Mouse (Mus musculus): ENCODE measurements around the gene Tcf15.
A peak's percentile ranks its signal among the peaks of the same experiment; 100 is the strongest.

The Tcf15 gene

DNA sequence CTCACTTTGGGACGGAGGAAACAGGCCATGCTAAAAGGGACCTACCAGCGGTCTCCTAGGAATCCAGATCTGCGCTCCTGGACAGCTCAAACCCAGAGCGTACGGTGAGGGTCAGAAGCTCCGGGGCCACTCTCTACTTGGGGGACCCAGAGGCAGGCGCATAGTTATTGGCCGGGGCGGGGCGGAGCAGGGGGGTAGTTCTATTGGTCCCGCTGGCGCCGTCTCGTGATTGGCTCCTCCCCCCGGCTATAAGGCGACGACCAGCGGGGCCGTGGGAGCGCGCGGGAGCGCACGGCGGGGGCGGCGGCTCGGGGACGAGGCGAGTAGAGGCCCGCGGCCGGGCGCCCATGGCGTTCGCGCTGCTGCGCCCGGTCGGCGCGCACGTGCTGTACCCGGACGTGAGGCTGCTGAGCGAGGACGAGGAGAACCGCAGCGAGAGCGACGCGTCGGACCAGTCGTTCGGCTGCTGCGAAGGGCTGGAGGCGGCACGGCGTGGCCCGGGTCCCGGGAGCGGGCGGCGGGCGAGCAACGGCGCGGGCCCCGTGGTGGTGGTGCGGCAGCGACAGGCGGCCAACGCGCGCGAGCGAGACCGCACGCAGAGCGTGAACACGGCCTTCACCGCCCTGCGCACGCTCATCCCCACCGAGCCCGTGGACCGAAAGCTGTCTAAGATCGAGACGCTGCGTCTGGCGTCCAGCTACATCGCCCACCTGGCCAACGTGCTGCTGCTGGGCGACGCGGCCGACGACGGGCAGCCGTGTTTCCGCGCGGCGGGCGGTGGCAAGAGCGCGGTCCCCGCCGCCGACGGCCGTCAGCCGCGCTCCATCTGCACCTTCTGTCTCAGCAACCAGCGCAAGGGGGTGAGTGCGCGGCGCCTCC lies at the start of gene Tcf15:
Tcf15 (plus strand) TSS at position 283 of the 879 bp plus-strand sequence.
- peak; percentile 5 for DNase-seq (ENCODE audit: low read depth)

DNA sequence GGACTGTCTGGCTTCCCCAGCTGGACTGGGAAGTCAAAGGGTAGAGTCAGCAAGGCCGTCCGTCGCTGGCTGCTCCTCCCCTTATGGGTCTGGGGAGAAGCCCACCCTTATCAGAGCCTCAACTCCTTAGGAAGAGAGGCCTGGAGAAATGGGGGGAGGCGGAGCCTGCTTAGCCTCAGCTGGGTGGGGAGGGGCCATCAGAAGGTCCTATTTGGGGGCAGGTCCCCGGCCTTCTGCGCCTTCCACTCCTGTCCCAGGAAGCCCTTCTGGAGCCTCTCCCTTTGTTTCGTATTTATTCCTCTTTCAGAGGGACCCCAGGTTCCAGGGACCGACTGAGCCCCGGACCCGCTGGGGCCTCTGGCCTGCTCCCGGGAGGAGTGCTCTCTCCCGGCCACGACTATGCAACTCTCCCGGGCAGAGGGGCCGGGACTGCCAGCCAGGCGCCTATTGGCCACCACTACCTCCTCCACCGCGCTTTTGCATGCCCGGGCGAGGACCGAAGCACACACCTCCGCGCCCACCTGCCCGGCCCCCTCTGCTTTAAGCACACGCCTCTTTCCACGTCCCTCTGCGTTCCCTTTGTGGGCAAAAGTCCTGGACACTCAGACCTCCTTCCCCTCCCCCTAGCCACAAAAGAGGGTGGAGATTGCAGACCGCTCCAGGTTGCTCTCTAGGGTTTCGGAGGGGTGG lies 48.4 kb upstream of the Tcf15 start:
- no peak for DNase-seq (ENCODE audit: low read depth)

DNA sequence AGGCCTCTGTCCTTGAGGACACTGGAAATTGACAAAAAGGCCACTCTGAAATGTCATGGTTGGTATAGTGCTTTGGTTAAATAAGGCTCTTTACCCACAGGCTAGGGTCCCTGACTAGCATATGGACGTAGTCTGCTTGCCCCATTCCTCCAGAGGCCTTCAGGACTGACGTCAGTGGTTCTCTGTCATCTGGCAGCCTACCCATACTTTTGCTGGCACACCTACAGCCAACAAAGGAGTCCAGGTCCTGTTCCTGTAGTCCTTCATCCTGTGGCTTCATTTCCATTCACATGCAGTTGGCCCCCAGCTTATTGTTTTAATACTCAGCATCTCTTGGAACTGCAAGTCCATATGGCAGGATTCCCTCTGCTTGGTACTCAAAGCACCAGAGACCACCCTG lies 46.4 kb upstream of the Tcf15 start:
- no peak for DNase-seq (ENCODE audit: low read depth)

DNA sequence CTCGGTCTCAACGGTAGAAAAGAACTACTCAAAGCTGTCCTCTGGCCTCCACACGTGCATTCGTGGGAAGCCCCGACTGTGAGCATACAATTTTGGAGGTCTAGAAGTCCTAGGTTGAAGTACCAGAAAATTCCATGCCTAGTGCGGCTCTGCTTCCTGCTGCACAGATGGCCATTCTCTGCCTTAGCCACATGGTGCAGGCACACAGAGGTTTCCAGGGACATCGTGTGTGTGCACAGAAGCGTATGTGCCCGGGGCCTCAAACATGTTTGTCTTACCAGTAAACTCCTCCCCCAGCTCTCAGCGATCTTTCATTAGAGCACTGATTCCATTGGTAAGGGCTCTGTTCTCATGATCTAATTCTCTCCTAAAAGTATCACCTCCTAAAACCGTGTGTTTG lies 45.4 kb upstream of the Tcf15 start:
- DNase-seq (ENCODE audit: low read depth), result no peak

DNA sequence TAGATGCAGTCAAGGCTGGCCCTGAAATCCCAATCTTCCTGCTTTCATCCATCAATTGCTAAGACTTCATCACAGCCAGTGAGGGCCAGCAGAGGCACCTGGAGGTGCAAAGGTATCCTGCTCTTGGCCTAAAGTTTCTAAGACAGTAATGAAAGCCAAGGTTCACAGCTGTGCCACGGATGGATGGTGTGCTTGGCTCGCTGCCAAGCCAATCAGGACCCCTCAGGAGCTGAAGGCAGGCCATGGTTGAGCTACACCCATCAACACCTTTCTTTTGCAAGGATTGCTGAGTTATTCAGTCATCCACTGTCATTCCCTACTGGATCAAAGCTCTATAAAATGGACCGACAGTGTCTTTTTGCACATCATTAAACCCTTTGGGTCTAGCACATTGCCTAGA lies 43.8 kb upstream of the Tcf15 start:
- no peak for DNase-seq (ENCODE audit: low read depth)

DNA sequence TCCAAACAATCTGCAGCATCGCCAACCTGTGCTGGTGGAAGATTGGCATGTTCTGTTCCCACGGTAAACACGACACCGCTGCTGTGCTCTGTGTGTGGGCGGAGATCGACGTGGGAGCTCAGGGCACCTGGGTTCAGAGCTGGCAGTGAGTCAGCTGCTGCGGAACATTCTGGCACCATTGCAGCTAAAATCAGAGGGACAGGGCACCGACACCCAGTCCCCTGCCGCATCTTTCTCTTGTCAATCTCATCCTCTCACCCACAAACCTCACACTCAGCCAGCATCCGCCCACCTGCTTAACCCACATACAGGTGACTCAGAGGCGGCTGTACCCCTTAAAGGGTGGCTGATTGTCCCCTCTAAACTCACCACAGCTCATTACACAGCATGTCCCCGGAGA lies 41.6 kb upstream of the Tcf15 start:
- no peak for DNase-seq (ENCODE audit: low read depth)

DNA sequence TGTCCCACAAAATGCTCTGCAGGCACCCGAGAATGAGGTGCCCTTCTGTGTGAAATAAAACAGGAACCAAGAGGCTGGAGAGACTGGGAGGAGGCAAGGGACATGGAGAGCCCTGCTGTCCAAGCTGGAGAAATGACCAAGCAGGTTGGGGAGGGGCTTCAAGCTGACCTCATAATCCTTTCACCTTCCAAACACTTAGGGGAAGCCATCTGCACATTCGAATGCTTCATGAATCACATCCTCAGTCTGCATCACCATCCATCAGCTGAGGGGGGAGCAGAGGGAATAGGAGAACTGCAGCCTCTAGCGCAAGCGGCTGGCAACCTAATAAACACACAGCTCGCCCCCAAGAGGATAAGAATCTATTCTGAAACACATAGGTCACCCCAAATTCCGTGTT lies 41.0 kb upstream of the Tcf15 start:
- DNase-seq (ENCODE audit: low read depth), result no peak

DNA sequence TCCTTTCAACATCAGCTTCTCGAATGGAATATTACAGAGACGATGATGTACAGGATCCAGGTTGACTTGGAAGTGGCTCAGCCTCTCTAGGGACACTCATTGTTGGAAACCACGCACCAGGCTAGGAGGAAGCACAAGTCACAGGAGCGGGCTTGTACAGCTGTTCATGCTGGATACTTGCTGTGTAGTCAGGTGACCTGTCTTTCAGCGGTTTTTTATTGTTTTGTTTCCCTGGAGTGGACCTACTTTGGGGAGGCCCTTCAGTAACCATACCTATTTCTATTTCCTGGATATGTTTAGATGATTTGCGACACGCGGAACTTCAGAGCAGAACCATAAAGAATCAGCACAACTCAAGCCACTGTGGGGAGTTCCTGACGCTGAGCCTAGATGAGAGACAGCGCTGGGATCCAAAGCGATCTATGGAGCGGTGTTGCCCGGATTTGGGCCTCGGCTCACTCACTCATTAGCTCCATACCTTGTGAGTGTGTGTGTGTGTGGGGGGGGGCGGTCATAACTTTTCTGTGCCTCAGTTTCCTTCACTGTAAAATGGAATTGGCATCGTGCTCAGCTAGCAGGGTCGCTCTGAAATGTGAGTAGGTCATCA lies 38.5 kb upstream of the Tcf15 start:
- DNase-seq (ENCODE audit: low read depth), result peak; percentile 25

DNA sequence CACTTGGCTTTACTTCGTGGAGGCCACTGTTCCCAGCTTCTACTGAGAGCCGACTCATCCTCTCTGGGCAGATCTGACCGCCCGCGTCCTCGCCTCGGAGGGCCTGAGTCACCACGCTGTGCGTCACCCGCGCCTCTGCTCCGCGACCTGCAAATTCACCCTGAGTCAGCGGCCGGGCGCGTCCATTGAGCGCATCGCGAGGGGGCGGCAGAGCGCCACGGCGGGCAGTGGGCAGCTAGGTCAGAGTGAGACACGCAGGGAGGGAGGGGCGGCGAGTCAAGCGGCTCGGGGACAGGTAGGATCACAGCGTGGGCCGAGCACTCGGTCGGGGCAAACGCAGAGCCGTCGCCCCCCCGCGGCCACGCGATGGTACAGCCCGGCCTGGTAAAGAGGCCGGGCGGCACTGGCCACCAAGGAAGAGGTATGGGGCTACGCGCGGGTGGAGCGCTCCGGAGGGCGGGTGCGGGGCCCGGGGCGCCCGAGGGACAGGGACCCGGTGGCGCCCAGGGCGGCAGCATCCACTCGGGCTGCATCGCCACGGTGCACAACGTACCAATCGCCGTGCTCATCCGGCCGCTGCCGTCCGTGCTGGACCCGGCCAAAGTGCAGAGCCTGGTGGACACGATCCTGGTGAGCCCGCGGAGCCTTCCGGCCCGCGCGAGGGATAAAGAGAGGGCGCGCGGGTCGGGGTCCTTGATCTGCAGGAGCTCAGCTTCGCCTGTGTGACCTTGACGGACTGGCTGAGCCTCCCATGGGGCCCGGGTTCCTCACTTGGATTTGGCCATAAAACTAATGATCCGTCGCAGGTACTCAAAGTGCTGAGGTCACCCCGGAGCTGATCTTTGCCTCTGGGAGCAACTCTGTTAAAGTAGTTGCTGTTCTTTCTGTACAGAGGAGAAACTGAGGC lies 37.8 kb upstream of the Tcf15 start, which contains the start of gene Srxn1:
Srxn1 (plus strand) TSS at position 199 of the 907 bp plus-strand sequence.
- peak; percentile 76 for DNase-seq (ENCODE audit: low read depth)

DNA sequence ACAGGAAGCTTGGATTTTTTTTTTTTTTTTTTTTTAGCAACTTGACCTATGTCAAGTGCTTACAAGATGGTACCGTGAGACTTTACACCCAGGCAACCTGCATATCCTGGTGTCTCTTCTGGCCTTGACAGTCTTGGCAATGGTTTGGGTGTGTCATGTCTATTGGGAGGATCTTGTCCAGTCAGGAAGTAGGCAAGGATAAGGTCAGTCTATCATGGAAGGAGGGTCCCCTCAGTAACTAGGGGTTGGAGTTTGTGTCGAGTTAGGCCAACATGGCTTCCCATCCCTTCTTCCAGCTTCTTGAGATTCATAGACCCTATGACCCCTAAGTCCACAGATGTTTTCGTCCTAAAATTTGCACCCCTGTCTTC lies 37.2 kb upstream of the Tcf15 start:
- DNase-seq (ENCODE audit: low read depth), result peak; percentile 6

DNA sequence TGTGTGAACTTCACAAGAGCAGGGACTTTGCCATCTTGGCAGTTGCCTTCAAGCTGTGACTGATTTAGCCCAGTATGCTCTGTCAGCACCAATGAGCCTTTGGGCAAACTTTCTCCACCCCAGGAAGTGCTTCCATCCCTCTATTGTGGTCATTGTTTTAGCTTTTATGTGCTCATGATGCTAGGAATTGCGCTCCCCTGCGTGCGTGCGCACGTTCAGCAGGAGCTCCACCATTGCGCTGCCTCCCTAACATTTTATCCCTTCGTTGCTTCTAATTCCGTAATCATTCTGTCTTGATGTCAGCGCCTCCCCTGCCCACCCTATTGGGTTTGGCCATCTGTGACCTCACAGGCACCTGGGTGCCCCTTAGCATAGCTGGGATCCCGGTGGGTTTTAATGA lies 36.8 kb upstream of the Tcf15 start:
- DNase-seq (ENCODE audit: low read depth), result no peak

DNA sequence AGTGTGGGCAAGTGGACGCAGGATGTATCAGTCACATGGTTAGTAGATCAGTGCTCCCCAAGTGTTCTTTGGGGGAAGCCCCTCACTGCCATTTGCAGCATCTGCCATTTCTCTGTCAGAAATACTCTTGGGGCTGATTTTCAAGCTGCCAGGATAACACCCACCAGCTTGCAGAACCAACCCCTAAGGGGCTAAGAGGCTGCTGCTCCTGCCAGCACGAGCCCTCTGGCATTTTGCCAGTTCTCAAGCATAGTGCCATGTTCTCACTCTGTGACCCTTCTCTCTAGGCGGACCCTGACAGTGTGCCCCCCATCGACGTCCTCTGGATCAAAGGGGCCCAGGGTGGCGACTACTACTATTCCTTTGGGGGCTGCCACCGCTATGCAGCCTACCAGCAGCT lies 34.7 kb upstream of the Tcf15 start:
- no peak for DNase-seq (ENCODE audit: low read depth)

DNA sequence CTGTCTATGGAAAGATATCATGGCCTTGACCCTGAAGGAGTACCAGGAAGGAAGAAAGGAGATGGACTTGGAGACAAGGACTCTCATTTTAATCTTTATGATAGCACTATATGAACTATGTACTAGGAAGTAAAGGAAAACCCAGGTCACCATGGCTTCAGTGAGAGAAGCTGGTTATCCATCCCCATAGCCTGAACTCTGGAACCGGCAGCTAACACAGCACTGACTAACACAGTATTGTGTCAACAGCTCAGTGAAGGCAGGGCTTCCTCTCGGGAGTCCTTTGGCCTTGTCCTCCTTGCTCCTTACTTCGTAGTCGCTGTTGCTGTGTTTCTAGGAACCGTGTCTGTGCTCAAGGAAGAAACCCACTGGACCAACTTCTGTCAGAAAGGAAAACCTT lies 34.0 kb upstream of the Tcf15 start:
- DNase-seq (ENCODE audit: low read depth), result no peak

DNA sequence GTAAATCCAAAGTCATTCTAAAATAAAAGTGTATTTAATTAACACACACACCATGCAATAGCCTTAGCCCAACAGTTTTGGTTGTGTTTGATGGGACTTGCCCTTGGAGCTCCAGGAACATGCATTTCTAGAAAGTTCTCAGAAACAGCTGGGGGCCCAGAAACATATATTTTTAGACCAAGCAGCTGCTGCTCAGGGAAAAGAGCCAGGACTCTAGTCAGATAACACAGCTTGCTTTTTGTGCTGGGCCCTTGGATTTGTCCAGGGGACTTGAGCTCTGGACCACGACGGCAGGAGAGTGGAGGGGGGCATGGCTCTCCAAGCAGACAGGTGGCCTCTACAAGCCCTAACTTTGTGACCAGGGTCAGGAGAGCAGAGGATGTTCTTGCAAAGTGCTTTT lies 32.0 kb upstream of the Tcf15 start:
- DNase-seq (ENCODE audit: low read depth), result no peak

DNA sequence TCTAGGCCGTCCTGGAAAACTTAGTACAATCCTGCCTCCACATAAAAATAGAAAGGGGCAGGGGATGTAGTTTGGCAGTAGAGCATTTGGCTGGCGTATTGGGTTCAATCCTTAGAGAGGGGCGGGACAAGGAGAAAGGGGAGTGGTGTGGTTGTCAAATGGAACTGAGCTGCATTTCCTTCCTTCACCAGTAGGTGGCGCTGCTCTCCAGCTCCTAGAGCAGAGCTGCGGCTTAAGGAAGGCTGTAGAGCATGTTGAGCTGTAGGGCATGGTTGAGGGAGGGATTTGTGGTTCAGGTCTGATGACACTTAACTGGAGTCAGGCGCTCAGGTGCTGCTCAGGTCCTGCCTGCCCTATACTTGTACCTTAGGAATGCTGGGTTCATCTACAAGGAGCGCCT lies 31.4 kb upstream of the Tcf15 start:
- peak; percentile 89 for DNase-seq (ENCODE audit: low read depth)

DNA sequence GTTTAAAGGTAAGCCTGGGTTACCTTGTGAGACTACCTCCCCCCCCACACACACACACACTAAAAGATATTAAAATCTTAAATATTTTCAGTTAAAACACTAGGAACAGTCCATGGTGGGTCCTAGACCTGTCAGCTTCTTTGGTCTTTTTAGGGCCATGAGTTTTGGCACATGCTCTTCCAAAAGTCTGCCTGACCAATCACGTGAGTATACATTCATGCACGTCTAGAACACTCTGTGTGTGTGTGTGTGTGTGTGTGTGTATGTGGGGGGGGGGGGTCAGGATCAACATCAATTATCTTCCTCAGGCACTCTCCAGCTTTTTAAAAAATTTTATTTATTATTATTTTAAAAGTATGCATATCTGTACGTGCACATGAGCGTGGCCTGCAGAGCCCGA lies 30.9 kb upstream of the Tcf15 start:
- DNase-seq (ENCODE audit: low read depth), result peak; percentile 5

DNA sequence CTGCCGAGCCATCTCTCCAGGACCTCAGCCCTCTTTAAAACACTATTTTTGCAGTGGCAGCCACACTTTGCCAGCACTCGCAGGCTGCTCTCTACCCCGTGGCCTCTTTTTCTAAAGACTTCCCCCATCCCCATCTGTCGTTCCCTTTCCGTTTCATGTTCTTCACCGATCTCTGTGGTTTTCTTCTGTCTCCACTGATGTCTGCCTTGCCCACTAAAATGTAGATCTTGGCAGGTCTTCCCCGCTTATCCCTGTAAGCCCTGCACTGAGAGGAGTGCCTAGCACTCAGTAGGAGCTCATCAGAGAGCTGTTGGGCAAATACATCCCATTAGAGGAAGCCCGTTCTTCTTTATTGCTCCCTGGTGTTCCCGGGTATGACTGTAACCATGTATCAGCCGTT lies 30.4 kb upstream of the Tcf15 start:
- no peak for DNase-seq (ENCODE audit: low read depth)

DNA sequence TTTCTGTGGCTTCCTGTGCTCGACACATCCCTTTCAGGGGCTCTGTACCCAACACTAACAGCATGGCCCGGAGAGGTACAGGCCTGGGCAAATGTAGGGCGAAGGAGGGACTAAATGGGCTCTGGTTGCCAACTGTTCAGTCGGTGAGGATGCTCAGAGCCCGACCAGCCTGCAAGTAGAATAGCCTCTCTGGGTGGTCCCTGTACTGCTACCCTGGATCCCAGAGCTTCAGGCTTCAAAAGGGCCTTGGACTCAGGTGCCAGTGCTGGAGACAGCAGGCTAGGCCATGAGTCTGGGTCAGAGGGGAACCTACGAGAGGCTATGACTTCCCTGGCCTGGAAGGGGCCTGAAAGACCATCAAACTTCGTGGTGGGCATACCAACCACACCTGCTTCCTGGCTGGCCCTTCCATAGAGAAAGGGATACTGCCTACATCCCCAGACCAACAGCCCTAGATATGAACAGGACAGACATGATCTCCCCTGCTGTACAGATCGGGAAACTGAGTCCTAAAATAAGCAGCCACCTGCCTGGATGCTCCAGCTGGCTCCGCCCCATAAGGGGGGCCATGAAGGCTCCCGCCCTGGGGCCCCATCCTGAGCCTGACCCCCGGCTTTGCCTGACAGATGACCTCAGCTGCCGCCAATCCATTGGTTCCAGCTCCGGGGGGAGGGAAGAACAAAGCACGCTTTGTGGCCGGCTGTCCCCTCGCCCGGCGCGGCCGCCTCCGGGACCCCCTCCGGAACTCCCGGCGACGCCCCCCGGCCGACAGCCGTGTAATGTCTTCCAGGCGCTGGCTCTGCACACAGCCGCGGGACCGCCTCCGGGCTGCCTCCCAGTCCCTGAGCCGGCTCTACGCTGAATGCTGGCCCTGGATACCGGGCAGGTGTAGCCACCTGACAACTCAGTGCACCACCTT lies 29.0 kb upstream of the Tcf15 start:
- DNase-seq (ENCODE audit: low read depth), result no peak

DNA sequence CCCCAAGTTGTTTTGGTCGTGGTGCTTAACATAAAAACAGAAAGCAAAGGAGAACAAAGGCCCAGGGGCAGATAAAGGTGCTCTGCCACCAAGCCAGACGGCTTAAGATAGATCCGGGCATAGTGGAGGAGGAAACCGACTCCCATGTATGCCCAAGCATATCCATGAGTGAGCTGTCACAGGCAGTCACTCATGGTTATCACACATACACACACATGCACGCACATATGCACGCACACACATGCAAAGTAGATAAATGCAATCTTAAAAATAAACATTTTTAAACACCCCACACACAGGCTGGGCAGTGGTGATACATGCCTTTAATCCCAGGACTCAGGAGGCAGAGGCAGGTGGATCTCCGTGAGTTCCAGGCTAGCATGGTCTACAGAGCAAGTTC lies 25.7 kb upstream of the Tcf15 start:
- DNase-seq (ENCODE audit: low read depth), result no peak

DNA sequence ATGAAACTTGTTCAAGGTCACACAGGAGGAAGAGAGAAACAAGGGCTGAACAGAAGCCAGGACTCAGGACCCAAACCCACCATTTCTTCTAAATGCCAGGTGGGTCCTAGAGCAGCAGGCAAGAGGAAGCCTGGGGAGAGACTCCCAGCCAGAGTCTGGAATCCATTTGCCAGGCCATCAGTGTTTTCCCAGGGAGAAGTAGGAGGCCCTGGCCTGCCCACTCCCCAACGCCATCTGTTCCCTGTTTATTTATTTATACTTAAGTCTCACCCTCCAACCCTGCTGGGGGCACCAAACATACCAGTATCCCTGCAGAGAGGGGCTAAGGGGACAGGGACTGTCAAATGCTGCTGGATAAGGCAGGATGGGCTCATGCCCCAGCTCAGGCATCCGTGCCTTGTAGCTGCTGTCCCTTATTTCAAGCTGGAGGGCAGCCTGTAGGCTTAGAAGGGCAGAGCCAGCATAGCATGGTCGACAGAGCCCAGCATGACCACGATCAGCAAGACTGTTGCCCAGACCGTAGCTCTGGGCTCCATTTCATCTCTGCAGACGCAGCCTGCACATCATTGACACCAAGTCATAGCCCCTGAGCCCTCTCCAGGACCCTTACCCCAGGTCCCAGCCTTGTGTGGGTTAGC lies 24.0 kb upstream of the Tcf15 start:
- DNase-seq (ENCODE audit: low read depth), result no peak

DNA sequence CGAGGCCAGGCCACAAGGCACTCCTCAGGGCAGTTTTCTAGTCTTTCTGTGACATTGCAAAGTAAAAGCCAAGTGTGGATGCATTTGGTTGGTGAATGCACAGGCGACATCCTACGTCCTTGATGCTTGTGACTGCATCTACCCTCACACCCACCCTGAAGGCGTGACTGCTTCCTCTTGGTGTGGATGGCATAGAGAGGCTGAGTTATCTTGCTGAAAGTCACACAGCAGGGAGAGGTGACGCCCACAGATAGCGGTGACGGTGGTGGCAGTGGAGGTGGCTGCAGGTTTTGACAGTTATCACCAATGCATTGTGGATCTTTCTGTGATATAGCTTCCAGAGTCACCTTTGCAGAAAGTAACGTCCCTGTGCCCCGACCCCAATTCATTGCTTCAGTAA lies 20.5 kb upstream of the Tcf15 start:
- DNase-seq (ENCODE audit: low read depth), result no peak

Measured in induced T-regulatory cell, adult 2 months (primary cell).